Mouse (Mus musculus) bone marrow, adult 2 months (tissue): Measurements from ENCODE around the gene Pnn. TPM values are rescaled to one million over a fixed set of nuclear protein-coding genes. Genes with fewer than 3 reads are reported as not detected.

Experiments used
- H3K27ac ChIP-seq: fragments of 200-500 bp; 2 replicates; pipeline ENCODE4 v1.5.1; 2012; ENCODE audit warnings: low read depth, mild to moderate bottlenecking, control low read depth, inconsistent platforms, low read length; ENCODE audit not compliant: control insufficient read depth, poor library complexity, insufficient read depth
- H3K4me1 ChIP-seq: fragments of 200-500 bp; 2 replicates; pipeline ENCODE4 v1.6.1; 2011; ENCODE audit warnings: low read length; ENCODE audit not compliant: control insufficient read depth, insufficient read depth
- H3K4me3 ChIP-seq: fragments of 200-500 bp; replicated peaks from 2 replicates; pipeline ENCODE3; 2011; ENCODE audit warnings: mild to moderate bottlenecking, low read depth, low read length, control low read depth; ENCODE audit not compliant: control insufficient read depth
- CTCF ChIP-seq: fragments of 200-500 bp; IDR thresholded peaks from 2 replicates; pipeline ENCODE4 v1.5.1; 2011; ENCODE audit warnings: low read length, control low read depth; ENCODE audit not compliant: control insufficient read depth, insufficient read depth
- POLR2A ChIP-seq: fragments of 200-500 bp; IDR thresholded peaks from 2 replicates; pipeline ENCODE4 v1.6.1; 2011; ENCODE audit warnings: low read depth, mild to moderate bottlenecking, control low read depth, low read length, borderline replicate concordance; ENCODE audit not compliant: control insufficient read depth
- WGBS: fragments of 180-500 bp; shearing (Covaris S2); methylation state at CpG from one replicate; pipeline ENCODE4 v1.1.7; 2018; 5-methylcytosine and 5-hydroxymethylcytosine counted together
- polyA plus RNA-seq: library from polyadenylated mRNA; stranded (reverse); fragments of >200 nt; gene quantifications from 2 replicates; pipeline ENCODE4 v1.2.4, GENCODE M21; 2011; ENCODE audit warnings: low replicate concordance; ENCODE audit not compliant: missing spikeins, insufficient read depth, insufficient read length

Pnn gene
- polyA plus RNA-seq, 1 experiment: 87.0 TPM

DNA sequence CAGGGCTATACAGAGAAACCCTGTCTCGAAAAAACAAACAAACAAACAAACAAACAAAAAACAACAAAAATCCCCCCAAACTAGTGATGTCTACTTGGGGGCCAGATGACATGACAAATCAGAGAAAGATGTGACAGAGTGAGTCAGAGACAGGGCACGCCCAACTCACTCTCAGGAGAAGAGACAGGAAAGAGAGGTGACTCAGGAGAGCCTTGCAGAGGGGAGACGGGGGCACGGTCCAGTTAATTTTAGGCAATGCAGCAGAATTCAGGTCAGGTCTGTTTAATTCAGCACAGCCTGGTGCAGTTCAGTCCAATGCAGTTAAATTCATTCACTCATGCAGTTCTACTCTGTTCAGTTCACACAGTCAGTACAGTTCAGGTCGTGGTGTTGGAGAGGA lies 19.5 kb downstream of the Pnn start:
- Histone ChIP-seq H3K4me3 (no peak overlapping the region), H3K27ac (no peak overlapping the region), H3K4me1 (no peaks in the 10 kb centered on the region)
- WGBS: 75% methylated on average over 5 of the region's 5 CpGs
- TF ChIP-seq CTCF (no peak), POLR2A (no peak)

DNA sequence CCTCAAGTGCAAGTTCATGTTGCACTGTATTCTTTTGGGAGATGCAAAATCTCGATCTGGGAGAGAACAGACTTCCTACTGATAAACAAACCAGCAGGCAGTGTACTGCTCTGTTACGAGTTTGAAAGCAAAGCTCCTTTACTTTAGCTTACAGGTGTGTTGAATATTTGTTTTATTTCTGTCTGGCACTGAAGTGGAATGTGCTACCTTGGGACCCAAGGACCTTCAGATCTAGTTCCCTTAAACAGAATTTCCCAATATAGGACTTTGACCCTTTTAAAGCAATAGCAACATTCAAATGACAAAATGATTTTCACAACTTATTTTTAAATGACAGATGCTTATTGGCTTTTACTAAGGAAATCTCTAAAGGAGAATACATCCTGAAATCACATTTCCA lies 26.9 kb downstream of the Pnn start:
- Histone ChIP-seq H3K27ac (no peak overlapping the region), H3K4me1 (no peaks in the 10 kb centered on the region), H3K4me3 (no peak overlapping the region)
- TF ChIP-seq POLR2A: no peak
- no peak for TF ChIP-seq CTCF
- 59% methylated on average over 2 of the region's 2 CpGs for WGBS

DNA sequence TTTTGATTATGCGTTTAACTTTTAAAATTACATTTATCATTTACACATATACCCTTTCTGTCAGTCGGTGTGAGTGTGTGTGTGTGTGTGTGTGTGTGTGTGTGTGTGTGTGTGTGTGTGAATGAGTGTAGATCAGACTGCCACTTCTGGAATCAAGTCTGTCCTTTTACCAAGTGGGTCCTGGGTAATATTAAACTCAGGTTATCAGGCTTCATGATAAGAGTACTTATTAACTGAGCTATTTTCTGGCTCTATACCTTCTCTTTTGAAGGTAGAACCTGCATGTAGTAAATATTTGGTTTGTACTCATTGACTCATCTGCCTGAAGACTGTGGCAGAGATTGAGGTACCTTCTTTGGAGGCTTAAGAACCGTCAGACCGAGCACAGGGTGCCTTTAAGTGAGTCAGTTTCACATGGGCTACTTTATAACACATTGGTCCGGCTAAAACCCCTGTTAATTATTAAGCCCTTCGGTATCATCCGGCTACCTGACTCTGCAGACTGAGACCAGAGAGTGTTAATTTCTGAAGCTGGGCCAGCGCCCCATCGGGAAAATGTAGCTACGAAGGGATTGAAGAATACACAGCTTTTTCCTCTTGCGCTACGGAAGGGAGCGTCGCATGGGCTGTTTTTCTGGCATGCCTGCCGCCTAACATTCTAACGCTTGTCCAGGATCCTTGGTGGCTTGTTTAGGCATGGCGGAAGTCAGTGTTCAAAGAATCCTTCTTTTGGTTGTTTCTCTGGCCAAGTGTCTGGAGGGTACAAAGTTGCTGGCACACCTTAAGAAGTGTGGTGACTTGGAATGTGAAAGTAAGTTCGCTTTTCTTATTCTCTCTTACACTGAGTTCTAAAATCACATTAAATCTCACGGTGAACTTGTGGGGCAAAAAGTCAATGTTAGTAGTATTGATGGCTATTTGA lies 28.7 kb downstream of the Pnn start, which contains the start of gene Mia2:
Mia2 (plus strand) TSS at position 696 of the 922 bp plus-strand sequence.
- 86% methylated on average over 19 of the region's 19 CpGs for WGBS
- TF ChIP-seq POLR2A: no peak
- TF ChIP-seq CTCF: no peak
- H3K27ac ChIP-seq: no peak within 1 kb of the TSS
- no peaks in the 10 kb centered on the region for H3K4me1 ChIP-seq
- H3K4me3 ChIP-seq: no peak within 1 kb of the TSS

DNA sequence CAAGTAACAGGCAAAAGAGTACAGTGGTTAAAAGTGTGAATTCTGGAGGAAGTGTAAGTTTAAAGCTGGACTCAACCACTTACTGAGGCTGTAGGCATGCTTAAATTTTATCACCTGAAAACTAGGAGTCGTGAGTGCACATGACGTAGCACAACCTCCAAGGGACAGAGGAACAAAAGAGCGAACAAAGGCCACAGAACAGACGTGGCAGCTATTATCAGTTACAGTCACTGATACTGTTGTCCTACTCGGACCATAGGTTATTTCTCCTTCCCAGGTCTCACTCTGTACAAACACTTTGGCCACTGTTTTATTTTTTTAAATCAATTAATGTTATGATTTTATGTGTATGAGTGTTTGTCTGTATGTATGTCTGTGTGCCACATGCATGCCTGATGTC lies 38.1 kb downstream of the Pnn start:
- Histone ChIP-seq H3K27ac (no peak overlapping the region), H3K4me3 (no peak overlapping the region), H3K4me1 (no peaks in the 10 kb centered on the region)
- WGBS: 76% methylated on average over 5 of the region's 5 CpGs
- no peak for TF ChIP-seq POLR2A
- no peak for TF ChIP-seq CTCF

GRCm38 (mm10) chr12:59105914-59106313 lies 39.2 kb downstream of the Pnn start:
- TF ChIP-seq CTCF (no peak), POLR2A (no peak)
- no peak overlapping the region for H3K27ac ChIP-seq
- WGBS: 78% methylated on average over 6 of the region's 6 CpGs
- no peaks in the 10 kb centered on the region for H3K4me1 ChIP-seq
- no peak overlapping the region for H3K4me3 ChIP-seq

DNA sequence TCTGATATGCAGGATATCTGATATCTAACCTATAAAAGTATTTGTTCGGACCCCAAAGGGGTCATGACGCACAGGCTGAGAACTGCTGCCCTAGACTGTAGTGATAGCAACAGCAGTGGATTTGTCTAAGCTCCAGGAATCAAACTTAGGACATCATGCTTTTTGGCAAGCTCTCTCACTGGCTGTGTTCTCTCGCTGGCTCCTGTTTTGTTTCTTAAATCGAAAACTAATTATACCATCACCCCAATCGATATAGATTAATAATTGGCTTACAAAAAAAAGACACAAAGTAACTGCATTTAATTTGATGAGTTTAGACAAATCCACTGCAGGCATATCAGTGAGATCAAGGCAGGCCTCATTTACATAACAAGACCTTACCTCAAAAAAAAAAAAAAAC lies 39.8 kb downstream of the Pnn start:
- TF ChIP-seq CTCF: no peak
- WGBS: 85% methylated on average over 5 of the region's 5 CpGs
- Histone ChIP-seq H3K4me3 (no peak overlapping the region), H3K4me1 (no peaks in the 10 kb centered on the region), H3K27ac (no peak overlapping the region)

GRCm38 (mm10) chr12:59107926-59108325 lies 41.2 kb downstream of the Pnn start:
- Histone ChIP-seq H3K27ac (no peak overlapping the region), H3K4me3 (no peak overlapping the region), H3K4me1 (no peaks in the 10 kb centered on the region)
- TF ChIP-seq CTCF: no peak
- TF ChIP-seq POLR2A: no peak
- WGBS: 77% methylated on average over 4 of the region's 4 CpGs

GRCm38 (mm10) chr12:59117184-59117583 lies 50.5 kb downstream of the Pnn start:
- H3K27ac ChIP-seq: no peak overlapping the region
- H3K4me3 ChIP-seq: no peak overlapping the region
- WGBS: 70% methylated on average over 3 of the region's 3 CpGs
- no peak for TF ChIP-seq POLR2A
- TF ChIP-seq CTCF: no peak
- no peaks in the 10 kb centered on the region for H3K4me1 ChIP-seq

Other genes starting within 250 kb of the Pnn start
- 9.2 and 14.7 TPM in 2 replicates for gene Sec23a, start 54.9 kb upstream of the Pnn start, polyA plus RNA-seq
- 12.4 and 13.8 TPM in 2 replicates for gene Gemin2, start 53.5 kb upstream of the Pnn start, polyA plus RNA-seq
- 41.7 and 44.5 TPM in 2 replicates for gene Trappc6b, start 5.4 kb upstream of the Pnn start, polyA plus RNA-seq
- gene Mia2, start 28.9 kb downstream of the Pnn start, polyA plus RNA-seq: 23.6 and 44.9 TPM in 2 replicates
- 12.0 and 31.7 TPM in 2 replicates for gene Fbxo33, start 152.8 kb downstream of the Pnn start, polyA plus RNA-seq